Mouse (Mus musculus) neural tube, embryonic 11.5 days (tissue): ENCODE results near the gene Usp2. TPM values are rescaled to one million over a fixed set of nuclear protein-coding genes. Genes with fewer than 3 reads are reported as not detected.

Source experiments
- polyA plus RNA-seq: library from polyadenylated mRNA; unstranded; fragments of >200 nt; fragmentation: Nextera tagmentation; extraction: Ambion mirVana; gene quantifications from 2 replicates; pipeline ENCODE4 v1.2.1, GENCODE M21; 2014

Usp2 gene
- polyA plus RNA-seq, 1 experiment from 2014 or later, result 10.5 TPM

Other genes starting within 250 kb of the Usp2 start
- gene Thy1, start 23.6 kb upstream of the Usp2 start, polyA plus RNA-seq, result not detected in 2 replicates
- gene Mfrp, start 34.7 kb downstream of the Usp2 start, polyA plus RNA-seq, result 0.15 and 0.21 TPM in 2 replicates
- gene C1qtnf5, start 40.2 kb downstream of the Usp2 start, polyA plus RNA-seq, result 0.27 and 0.31 TPM in 2 replicates
- 0.20 and 0.95 TPM in 2 replicates for gene Gm49380, start 46.5 kb downstream of the Usp2 start, polyA plus RNA-seq
- 62.4 and 71.1 TPM in 2 replicates for gene Rnf26, start 46.5 kb downstream of the Usp2 start, polyA plus RNA-seq
- gene Mcam, start 67.4 kb downstream of the Usp2 start, polyA plus RNA-seq, result 14.3 and 15.0 TPM in 2 replicates
- gene Cbl, start 167.0 kb downstream of the Usp2 start, polyA plus RNA-seq, result 19.1 and 22.2 TPM in 2 replicates
- not detected in 2 replicates for gene Ccdc153, start 173.7 kb downstream of the Usp2 start, polyA plus RNA-seq
- 0.11 TPM in 1 of 2 replicates, not detected in the other for gene Pdzd3, start 184.4 kb downstream of the Usp2 start, polyA plus RNA-seq
- gene Nlrx1, start 201.6 kb downstream of the Usp2 start, polyA plus RNA-seq, result 2.4 and 3.2 TPM in 2 replicates
- gene Abcg4, start 221.6 kb downstream of the Usp2 start, polyA plus RNA-seq, result 4.5 and 5.0 TPM in 2 replicates
- gene Hinfp, start 238.7 kb downstream of the Usp2 start, polyA plus RNA-seq, result 23.6 and 26.9 TPM in 2 replicates